Mouse (Mus musculus): ENCODE measurements around the gene Ufd1. TPM values are rescaled to one million over a fixed set of nuclear protein-coding genes. Genes with fewer than 3 reads are reported as not detected.
A peak's percentile ranks its signal among the peaks of the same experiment; 100 is the strongest.

The Ufd1 gene
- polyA plus RNA-seq, 1 experiment from 2014 or later: 41.0 TPM

DNA sequence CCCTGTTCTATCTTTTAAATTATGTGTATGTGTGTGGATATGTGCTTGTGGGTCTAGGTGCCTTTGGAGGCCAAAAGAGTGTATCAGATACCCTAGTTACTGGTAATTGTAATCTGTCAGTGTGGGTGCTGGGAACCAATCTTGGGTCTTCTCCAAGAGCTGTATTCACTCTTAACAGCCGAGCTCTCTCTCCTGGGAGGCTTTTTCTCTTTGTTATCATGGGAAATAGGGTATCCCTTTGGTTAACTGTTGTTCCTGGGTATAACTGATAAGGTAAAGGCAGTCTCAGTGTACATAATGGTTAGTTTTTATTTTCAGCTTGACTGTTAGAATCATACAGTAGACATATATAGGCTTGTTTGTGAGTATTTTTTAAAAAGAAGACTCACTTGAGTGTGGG is 10.8 kb downstream of the Ufd1 start:
- no peak for DNase-seq
- no peak for ATAC-seq
- H3K36me3 ChIP-seq (replicated peaks; ENCODE audit: insufficient read depth, low read length): peaks cover 87% of the 10 kb centered on the region

DNA sequence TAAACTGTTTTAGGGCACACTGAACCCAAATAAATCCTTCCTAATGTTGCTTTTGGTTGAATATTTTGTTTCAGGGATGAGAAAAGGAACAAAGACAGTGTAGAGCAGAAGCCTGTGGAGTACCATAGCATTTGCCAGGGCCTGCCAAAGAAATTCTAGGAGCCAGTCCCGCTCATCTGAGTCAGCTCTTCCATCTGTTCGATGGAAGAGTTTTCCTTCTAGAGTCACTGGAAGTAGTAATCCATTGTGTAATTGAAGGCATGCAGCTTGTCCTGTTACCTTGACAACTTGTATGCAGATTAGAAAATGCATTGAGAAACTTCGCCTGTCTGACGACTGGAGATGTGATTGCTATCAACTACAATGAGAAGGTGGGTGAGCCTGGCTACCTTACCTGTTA is 11.3 kb downstream of the Ufd1 start:
- ATAC-seq: no peak
- no peak for DNase-seq
- 82% methylated on average over 4 of the region's 4 CpGs for WGBS (ENCODE audit: insufficient replicate concordance)
- H3K27ac ChIP-seq (ENCODE audit: low read depth): no peak overlapping the region
- no peak overlapping the region for H3K9ac ChIP-seq (replicated peaks)
- H3K9me3 ChIP-seq (ENCODE audit: low read length): no peaks in the 10 kb centered on the region
- H3K27me3 ChIP-seq (ENCODE audit: insufficient read depth, low read length): no peaks in the 10 kb centered on the region
- peaks cover 88% of the 10 kb centered on the region for H3K36me3 ChIP-seq (replicated peaks; ENCODE audit: insufficient read depth, low read length)
- no peaks in the 10 kb centered on the region for H3K4me1 ChIP-seq (ENCODE audit: insufficient read depth)
- no peak overlapping the region for H3K4me2 ChIP-seq (ENCODE audit: low read depth, low read length)
- TF ChIP-seq EP300 (IDR thresholded peaks at IDR 0.05; ENCODE audit: low read depth) (no peak), CTCF (IDR thresholded peaks at IDR 0.05; ENCODE audit: low read depth) (no peak)
- H3K4me3 ChIP-seq (ENCODE audit: low read depth, low read length): no peak overlapping the region

More for the DNA sequence above, 10.8 kb downstream of the Ufd1 start:
- Histone ChIP-seq H3K4me2 (ENCODE audit: low read depth, low read length) (no peak overlapping the region), H3K4me1 (ENCODE audit: insufficient read depth) (no peaks in the 10 kb centered on the region), H3K27me3 (ENCODE audit: insufficient read depth, low read length) (no peaks in the 10 kb centered on the region), H3K27ac (ENCODE audit: low read depth) (no peak overlapping the region), H3K9me3 (ENCODE audit: low read length) (no peaks in the 10 kb centered on the region), H3K4me3 (ENCODE audit: low read depth, low read length) (no peak overlapping the region), H3K9ac (replicated peaks) (no peak overlapping the region)
- 41% methylated on average over 1 of the region's 1 CpGs for WGBS (ENCODE audit: insufficient replicate concordance)
- TF ChIP-seq CTCF (IDR thresholded peaks at IDR 0.05; ENCODE audit: low read depth) (no peak), EP300 (IDR thresholded peaks at IDR 0.05; ENCODE audit: low read depth) (peak; percentile 59; the same call in 1 of the 2 replicates)

DNA sequence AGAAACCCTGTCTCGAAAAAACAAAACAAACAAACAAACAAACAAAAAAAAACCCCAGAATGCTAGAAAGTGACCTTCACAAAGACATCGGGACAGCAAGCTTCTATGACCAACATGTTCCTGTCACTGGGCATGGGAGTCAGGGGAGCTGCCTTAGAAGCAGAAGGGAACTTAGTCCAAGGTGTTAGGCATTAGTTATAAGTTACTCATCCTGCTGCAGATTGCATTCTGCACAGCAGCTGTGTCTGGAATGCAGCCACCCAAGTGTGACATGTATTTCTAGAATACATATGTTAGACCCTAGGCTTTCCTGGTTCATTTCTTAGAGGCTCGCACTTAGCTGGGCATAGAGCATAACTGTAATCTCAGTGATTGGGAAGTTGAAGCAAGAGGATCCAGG is 17.1 kb downstream of the Ufd1 start:
- TF ChIP-seq CTCF (IDR thresholded peaks at IDR 0.05; ENCODE audit: low read depth): no peak
- TF ChIP-seq EP300 (IDR thresholded peaks at IDR 0.05; ENCODE audit: low read depth): no peak
- WGBS (ENCODE audit: insufficient replicate concordance): 84% methylated on average over 3 of the region's 3 CpGs
- H3K4me3 ChIP-seq (ENCODE audit: low read depth, low read length): no peak overlapping the region
- H3K9ac ChIP-seq (replicated peaks): no peak overlapping the region
- no peak overlapping the region for H3K27ac ChIP-seq (ENCODE audit: low read depth)
- H3K4me1 ChIP-seq (ENCODE audit: insufficient read depth): no peaks in the 10 kb centered on the region
- DNase-seq (no peak), ATAC-seq (no peak)
- H3K9me3 ChIP-seq (ENCODE audit: low read length): no peaks in the 10 kb centered on the region
- no peak overlapping the region for H3K4me2 ChIP-seq (ENCODE audit: low read depth, low read length)
- H3K27me3 ChIP-seq (ENCODE audit: insufficient read depth, low read length): no peaks in the 10 kb centered on the region
- H3K36me3 ChIP-seq (replicated peaks; ENCODE audit: insufficient read depth, low read length): peaks cover 68% of the 10 kb centered on the region

DNA sequence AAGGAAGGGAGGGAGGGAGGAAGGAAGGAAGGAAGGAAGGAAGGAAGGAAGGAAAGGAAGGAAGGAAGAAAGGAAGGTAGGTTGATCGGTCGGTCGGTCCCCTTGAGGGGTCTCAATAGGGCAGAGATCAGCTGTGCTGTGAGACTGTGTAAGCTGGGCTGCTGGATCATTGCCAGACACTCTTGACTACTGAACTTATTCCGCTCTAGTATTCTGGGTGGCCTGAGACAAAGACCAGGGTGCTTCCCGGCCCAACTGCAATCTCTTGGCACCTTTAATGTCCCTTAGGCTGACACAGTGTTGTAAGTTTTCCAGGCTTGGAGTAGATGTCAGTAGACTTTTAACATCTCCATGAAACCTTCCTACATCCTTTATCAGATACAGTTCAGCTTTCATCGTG is 17.5 kb downstream of the Ufd1 start:
- no peak overlapping the region for H3K4me2 ChIP-seq (ENCODE audit: low read depth, low read length)
- no peaks in the 10 kb centered on the region for H3K4me1 ChIP-seq (ENCODE audit: insufficient read depth)
- TF ChIP-seq CTCF (IDR thresholded peaks at IDR 0.05; ENCODE audit: low read depth) (no peak), EP300 (IDR thresholded peaks at IDR 0.05; ENCODE audit: low read depth) (no peak)
- no peak overlapping the region for H3K9ac ChIP-seq (replicated peaks)
- no peaks in the 10 kb centered on the region for H3K27me3 ChIP-seq (ENCODE audit: insufficient read depth, low read length)
- 81% methylated on average over 6 of the region's 6 CpGs for WGBS (ENCODE audit: insufficient replicate concordance)
- H3K27ac ChIP-seq (ENCODE audit: low read depth): no peak overlapping the region
- ATAC-seq (no peak), DNase-seq (no peak)
- no peak overlapping the region for H3K4me3 ChIP-seq (ENCODE audit: low read depth, low read length)
- no peaks in the 10 kb centered on the region for H3K9me3 ChIP-seq (ENCODE audit: low read length)
- H3K36me3 ChIP-seq (replicated peaks; ENCODE audit: insufficient read depth, low read length): peaks cover 72% of the 10 kb centered on the region

DNA sequence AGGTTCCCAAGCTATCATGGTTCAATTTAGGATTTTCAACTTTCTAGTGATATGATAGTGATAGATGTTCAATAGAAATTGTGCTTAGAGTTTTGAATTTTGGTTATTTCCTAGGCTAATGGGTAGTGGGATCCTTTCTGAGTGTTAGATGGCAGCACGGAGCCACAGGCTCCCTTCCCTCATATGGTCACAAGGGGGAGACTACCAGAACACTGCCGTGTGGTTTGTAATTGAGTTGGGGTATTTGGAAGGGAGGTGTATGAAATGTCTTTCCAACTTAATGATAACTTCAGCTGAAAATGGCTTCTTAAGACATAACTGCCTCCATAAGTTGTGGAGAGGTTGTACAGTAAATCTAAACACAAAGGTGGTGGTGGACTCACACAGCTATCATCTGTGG is 21.9 kb downstream of the Ufd1 start:
- no peak for DNase-seq
- 74% methylated on average over 2 of the region's 2 CpGs for WGBS (ENCODE audit: insufficient replicate concordance)
- no peak for TF ChIP-seq EP300 (IDR thresholded peaks at IDR 0.05; ENCODE audit: low read depth)
- TF ChIP-seq CTCF (IDR thresholded peaks at IDR 0.05; ENCODE audit: low read depth): 0 out of 2 replicates have a peak, but pooled peaks have one; percentile 9
- H3K4me2 ChIP-seq (ENCODE audit: low read depth, low read length): no peak overlapping the region
- no peaks in the 10 kb centered on the region for H3K27me3 ChIP-seq (ENCODE audit: insufficient read depth, low read length)
- H3K9ac ChIP-seq (replicated peaks): no peak overlapping the region
- H3K4me3 ChIP-seq (ENCODE audit: low read depth, low read length): no peak overlapping the region
- no peak for ATAC-seq
- H3K9me3 ChIP-seq (ENCODE audit: low read length): no peaks in the 10 kb centered on the region
- peaks cover 41% of the 10 kb centered on the region for H3K36me3 ChIP-seq (replicated peaks; ENCODE audit: insufficient read depth, low read length)
- H3K4me1 ChIP-seq (ENCODE audit: insufficient read depth): 0 out of 2 replicates have a peak, but pooled peaks cover 3% of the 10 kb centered on the region
- H3K27ac ChIP-seq (ENCODE audit: low read depth): no peak overlapping the region

DNA sequence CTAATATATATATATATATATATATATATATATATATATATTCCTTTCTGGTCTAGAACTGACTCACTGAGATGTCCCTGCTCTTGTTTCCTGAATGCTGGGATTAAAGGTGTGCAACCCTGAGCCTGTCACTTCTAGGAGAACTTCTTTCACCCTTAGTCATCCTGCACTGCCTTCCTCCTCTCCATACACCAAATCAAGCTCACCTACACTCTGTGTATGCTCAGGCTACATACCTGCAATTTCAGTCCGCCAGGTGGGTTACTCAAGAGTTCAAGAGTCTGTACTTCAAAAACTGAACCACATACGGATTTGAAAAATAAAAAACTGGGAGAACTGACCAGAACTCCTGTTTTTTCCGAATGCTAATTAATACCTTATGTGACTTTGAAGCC is 24.5 kb downstream of the Ufd1 start:
- 0 out of 2 replicates have a peak, but pooled peaks cover 3% of the 10 kb centered on the region for H3K4me1 ChIP-seq (ENCODE audit: insufficient read depth)
- no peaks in the 10 kb centered on the region for H3K9me3 ChIP-seq (ENCODE audit: low read length)
- TF ChIP-seq EP300 (IDR thresholded peaks at IDR 0.05; ENCODE audit: low read depth): no peak
- TF ChIP-seq CTCF (IDR thresholded peaks at IDR 0.05; ENCODE audit: low read depth): no peak
- H3K27ac ChIP-seq (ENCODE audit: low read depth): no peak overlapping the region
- peak; percentile 40 for ATAC-seq
- H3K27me3 ChIP-seq (ENCODE audit: insufficient read depth, low read length): no peaks in the 10 kb centered on the region
- H3K4me3 ChIP-seq (ENCODE audit: low read depth, low read length): peak overlapping the region; percentile 94
- no peak for DNase-seq
- peak overlapping the region; percentile 87 for H3K4me2 ChIP-seq (ENCODE audit: low read depth, low read length)
- H3K9ac ChIP-seq (replicated peaks): 0 out of 2 replicates have a peak overlapping the region, but pooled peaks have one; percentile 97
- WGBS (ENCODE audit: insufficient replicate concordance): 24% methylated on average over 3 of the region's 3 CpGs
- peaks cover 25% of the 10 kb centered on the region for H3K36me3 ChIP-seq (replicated peaks; ENCODE audit: insufficient read depth, low read length)
